Mouse (Mus musculus) liver, embryonic 14.5 days (tissue): ENCODE results near the gene Ing3. TPM values are rescaled to one million over a fixed set of nuclear protein-coding genes. Genes with fewer than 3 reads are reported as not detected.

Experiments used
- ATAC-seq: fragments of 200-750 bp; cut with Nextera tagmentation; 2 replicates; pipeline ENCODE4 v1.8.0; 2017; ENCODE audit warnings: moderate number of reproducible peaks, mild to moderate bottlenecking, moderate library complexity; ENCODE audit not compliant: insufficient read depth
- DNase-seq, 3 experiments: peaks; one replicate each; pipeline ENCODE4 v3.0.0-alpha.2; 2012 to 2013; ENCODE audit warnings: low read depth in 3 of 3, low spot score in 3 of 3
- H3K27ac ChIP-seq: fragments of 300-500 bp; sonication (generic); 2 replicates; pipeline ENCODE4 v1.5.1; 2014; ENCODE audit warnings: moderate library complexity, mild to moderate bottlenecking, control low read depth, inconsistent platforms
- H3K27me3 ChIP-seq: fragments of 300-500 bp; sonication (generic); 2 replicates; pipeline ENCODE4 v1.6.1; 2014; ENCODE audit warnings: mild to moderate bottlenecking, low read length, moderate library complexity; ENCODE audit not compliant: control insufficient read depth, insufficient read depth
- H3K36me3 ChIP-seq: fragments of 300-500 bp; sonication (generic); replicated peaks from 2 replicates; pipeline ENCODE4 v1.6.1; 2014; ENCODE audit warnings: low read depth; ENCODE audit not compliant: control insufficient read depth, insufficient read depth
- H3K4me1 ChIP-seq, 2 experiments: fragments of 200-500 bp in 1 of 2; fragments of 300-500 bp in 1 of 2; sonication (generic) in 1 of 2; replicated peaks; 2 replicates each; pipeline ENCODE4 v1.6.1; 2012 to 2014; ENCODE audit warnings: antibody characterized with exemption in 1 of 2, inconsistent platforms in 1 of 2, low read length in 1 of 2; ENCODE audit not compliant: control insufficient read depth in 2 of 2, insufficient read depth in 2 of 2
- H3K4me2 ChIP-seq: fragments of 300-500 bp; sonication (generic); 2 replicates; pipeline ENCODE4 v1.6.1; 2014; ENCODE audit warnings: low read depth, mild to moderate bottlenecking, control low read depth, moderate library complexity
- H3K4me3 ChIP-seq, 2 experiments: fragments of 200-500 bp in 1 of 2; fragments of 300-500 bp in 1 of 2; sonication (generic) in 1 of 2; 2 replicates each; pipeline ENCODE4 v1.5.1; 2012 to 2014; ENCODE audit warnings: low read depth in 2 of 2, low read length in 2 of 2, mild to moderate bottlenecking in 2 of 2, control low read depth in 1 of 2, inconsistent platforms in 1 of 2, moderate library complexity in 1 of 2; ENCODE audit not compliant: insufficient read depth in 1 of 2
- H3K9ac ChIP-seq: fragments of 300-500 bp; sonication (generic); replicated peaks from 2 replicates; pipeline ENCODE4 v1.6.1; 2014; ENCODE audit warnings: mild to moderate bottlenecking, control low read depth, moderate library complexity
- H3K9me3 ChIP-seq: fragments of 300-500 bp; sonication (generic); 2 replicates; pipeline ENCODE4 v1.6.1; 2016; ENCODE audit warnings: low read length, mixed read lengths; ENCODE audit not compliant: control insufficient read depth
- CTCF ChIP-seq: IDR thresholded peaks from 2 replicates; pipeline ENCODE4 v1.5.1; 2016; ENCODE audit warnings: antibody characterized with exemption, low read depth, control low read depth
- EP300 ChIP-seq: IDR thresholded peaks from 2 replicates; pipeline ENCODE4 v1.6.1; 2016; ENCODE audit warnings: antibody characterized with exemption, low read depth
- WGBS: fragments of 180-500 bp; shearing (Covaris S2); extraction: QIAGEN DNeasy Blood & Tissue Kit; methylation state at CpG from one replicate; pipeline ENCODE4 v1.1.7; 2014; ENCODE audit not compliant: insufficient replicate concordance; 5-methylcytosine and 5-hydroxymethylcytosine counted together
- polyA plus RNA-seq, 2 experiments: library from polyadenylated mRNA; depleted of rRNA in 1 of 2; stranded (reverse) in 1 of 2; unstranded in 1 of 2; fragments of >200 nt; fragmentation: Nextera tagmentation in 1 of 2; extraction: Ambion mirVana in 1 of 2; gene quantifications; 2 replicates each; pipeline versions ENCODE4 v1.2.1 to v1.2.3; 2012 to 2014

The Ing3 gene
- polyA plus RNA-seq, 2 experiments, result 5.5 to 16.6 TPM

- no peak overlapping the region for H3K27ac ChIP-seq
- DNase-seq (no peak), ATAC-seq (no peak)
- TF ChIP-seq EP300 (no peak), CTCF (no peak)
- H3K9ac ChIP-seq, result no peak overlapping the region
- H3K4me1 ChIP-seq, result no peaks in the 10 kb centered on the region
- H3K4me2 ChIP-seq, result no peak overlapping the region
- H3K9me3 ChIP-seq, result no peaks in the 10 kb centered on the region
- WGBS, result 58% methylated on average over 4 of the region's 4 CpGs
- H3K27me3 ChIP-seq, result peaks cover 14% of the 10 kb centered on the region
- H3K36me3 ChIP-seq, result no peaks in the 10 kb centered on the region
- no peak overlapping the region for H3K4me3 ChIP-seq
Measured at GRCm38 (mm10) chr6:21991151-21991550, 41.8 kb downstream of the Ing3 start.

GRCm38 (mm10) chr6:21993070-21993469 is 43.7 kb downstream of the Ing3 start:
- no peaks in the 10 kb centered on the region for H3K36me3 ChIP-seq
- no peak for TF ChIP-seq CTCF
- TF ChIP-seq EP300, result no peak

GRCm38 (mm10) chr6:21998131-21998530 is 48.8 kb downstream of the Ing3 start:
- H3K4me3 ChIP-seq, result no peak overlapping the region
- WGBS, result 34% methylated on average over 4 of the region's 4 CpGs
- no peak for DNase-seq
- H3K4me2 ChIP-seq, result no peak overlapping the region
- H3K9ac ChIP-seq, result no peak overlapping the region
- H3K27me3 ChIP-seq, result no peaks in the 10 kb centered on the region
- H3K4me1 ChIP-seq, result peaks cover 0 to 4% of the 10 kb centered on the region in 2 experiments; a peak in 3 of 4 replicates
- no peak overlapping the region for H3K27ac ChIP-seq
- no peak for ATAC-seq
- no peaks in the 10 kb centered on the region for H3K9me3 ChIP-seq
- TF ChIP-seq EP300, result no peak
- no peak for TF ChIP-seq CTCF
- H3K36me3 ChIP-seq, result no peaks in the 10 kb centered on the region

More at GRCm38 (mm10) chr6:21993070-21993469, 43.7 kb downstream of the Ing3 start:
- WGBS, result 52% methylated on average over 2 of the region's 2 CpGs
- H3K9ac ChIP-seq, result no peak overlapping the region
- no peaks in the 10 kb centered on the region for H3K9me3 ChIP-seq
- no peaks in the 10 kb centered on the region for H3K4me1 ChIP-seq
- H3K27me3 ChIP-seq, result no peaks in the 10 kb centered on the region
- H3K4me2 ChIP-seq, result no peak overlapping the region
- H3K4me3 ChIP-seq, result no peak overlapping the region
- no peak for DNase-seq
- ATAC-seq, result no peak
- no peak overlapping the region for H3K27ac ChIP-seq

- Histone ChIP-seq H3K4me3 (no peak overlapping the region), H3K27ac (no peak overlapping the region), H3K27me3 (no peaks in the 10 kb centered on the region), H3K36me3 (no peaks in the 10 kb centered on the region), H3K4me2 (no peak overlapping the region), H3K9me3 (no peaks in the 10 kb centered on the region), H3K4me1 (peaks cover 0 to 4% of the 10 kb centered on the region in 2 experiments; a peak in 3 of 4 replicates), H3K9ac (no peak overlapping the region)
- no peak for DNase-seq
- TF ChIP-seq EP300 (no peak), CTCF (no peak)
- WGBS, result 22% methylated on average over 11 of the region's 11 CpGs
- no peak for ATAC-seq
Measured at GRCm38 (mm10) chr6:21999025-21999424, 49.7 kb downstream of the Ing3 start.

- no peak for ATAC-seq
- Histone ChIP-seq H3K27ac (no peak overlapping the region), H3K4me3 (no peak overlapping the region), H3K36me3 (no peaks in the 10 kb centered on the region), H3K4me2 (no peak overlapping the region), H3K9ac (no peak overlapping the region), H3K9me3 (no peaks in the 10 kb centered on the region), H3K27me3 (no peaks in the 10 kb centered on the region), H3K4me1 (peaks cover 0 to 6% of the 10 kb centered on the region in 2 experiments; a peak in 3 of 4 replicates)
- 39% methylated on average over 6 of the region's 6 CpGs for WGBS
- DNase-seq, result no peak
- TF ChIP-seq CTCF (no peak), EP300 (no peak)
Measured at GRCm38 (mm10) chr6:22000086-22000485, 50.7 kb downstream of the Ing3 start.
